Mouse (Mus musculus): Measurements from ENCODE around the gene Apoa2.
"Not testable (repeated sequence)": the region's sequence is repeated elsewhere in the genome, so short reads cannot be mapped to it uniquely, and the experiment has no call there.

Gene Apoa2

GRCm38 (mm10) chr1:171234538-171234937 lies 9.7 kb downstream of the Apoa2 start:
- in situ Hi-C loops (cut with MseI, MboI), result no loop called here

- in situ Hi-C loops (cut with MseI, MboI), result no loop called here
These were observed 10.9 kb downstream of the Apoa2 start for GRCm38 (mm10) chr1:171235791-171236190.

GRCm38 (mm10) chr1:171237438-171237837 lies 12.6 kb downstream of the Apoa2 start:
- in situ Hi-C loops (cut with MseI, MboI), result no loop called here

GRCm38 (mm10) chr1:171238463-171238862 lies 13.6 kb downstream of the Apoa2 start:
- in situ Hi-C loops (cut with MseI, MboI), result no loop called here

- in situ Hi-C loops (cut with MseI, MboI), result no loop called here
These were observed 15.3 kb downstream of the Apoa2 start for GRCm38 (mm10) chr1:171239992-171240744.

GRCm38 (mm10) chr1:171240911-171241310 lies 16.1 kb downstream of the Apoa2 start:
- in situ Hi-C loops (cut with MseI, MboI), result no loop called here

- in situ Hi-C loops (cut with MseI, MboI), result not testable (repeated sequence)
These were observed 17.1 kb downstream of the Apoa2 start for GRCm38 (mm10) chr1:171241952-171242351.

- in situ Hi-C loops (cut with MseI, MboI), result no loop called here
These were observed 20.5 kb downstream of the Apoa2 start for GRCm38 (mm10) chr1:171245353-171245752.

- in situ Hi-C loops (cut with MseI, MboI), result no loop called here
These were observed 22.0 kb downstream of the Apoa2 start for GRCm38 (mm10) chr1:171246709-171247452.

GRCm38 (mm10) chr1:171247453-171247841 lies 22.6 kb downstream of the Apoa2 start:
- in situ Hi-C loops (cut with MseI, MboI), result no loop called here

- in situ Hi-C loops (cut with MseI, MboI), result no loop called here
These were observed 23.1 kb downstream of the Apoa2 start for GRCm38 (mm10) chr1:171247916-171248315.

GRCm38 (mm10) chr1:171248386-171249226 lies 23.8 kb downstream of the Apoa2 start:
- in situ Hi-C loops (cut with MseI, MboI), result no loop called here

GRCm38 (mm10) chr1:171249913-171250600 lies 25.2 kb downstream of the Apoa2 start, which contains the start of gene Adamts4:
Gene Adamts4, plus strand, starts transcription at chr1:171250421.
- in situ Hi-C loops (cut with MseI, MboI), result loop anchor here in 1 of 2 experiments (10.0 kb wide), 1 partner anchor 135 kb away; the partner anchor contains the start of gene Cfap126

GRCm38 (mm10) chr1:171250680-171251593 lies 26.1 kb downstream of the Apoa2 start, which contains the start of gene Ndufs2:
Gene Ndufs2, minus strand, starts transcription at chr1:171251388.
- in situ Hi-C loops (cut with MseI, MboI), result loop anchor here in 1 of 2 experiments (10.0 kb wide), 1 partner anchor 136 kb away; the partner anchor contains the start of gene Cfap126

GRCm38 (mm10) chr1:171251594-171252324 lies 26.9 kb downstream of the Apoa2 start:
- in situ Hi-C loops (cut with MseI, MboI), result loop anchor here in 1 of 2 experiments (10.0 kb wide), 1 partner anchor 137 kb away; the partner anchor contains the start of gene Cfap126

- in situ Hi-C loops (cut with MseI, MboI), result loop anchor here in 1 of 2 experiments (10.0 kb wide), 1 partner anchor 138 kb away; the partner anchor contains the start of gene Cfap126
These were observed 27.6 kb downstream of the Apoa2 start for GRCm38 (mm10) chr1:171252415-171252814.

GRCm38 (mm10) chr1:171256095-171256818 lies 31.4 kb downstream of the Apoa2 start:
- in situ Hi-C loops (cut with MseI, MboI), result loop anchor here in 1 of 2 experiments (10.0 kb wide), 1 partner anchor 141 kb away; the partner anchor contains the start of gene Cfap126

GRCm38 (mm10) chr1:171256937-171257548 lies 32.2 kb downstream of the Apoa2 start:
- in situ Hi-C loops (cut with MseI, MboI), result loop anchor here in 1 of 2 experiments (10.0 kb wide), 1 partner anchor 142 kb away; the partner anchor contains the start of gene Cfap126

Measured in mouse trophoblast stem cell (cell line).